Mouse (Mus musculus): ENCODE data around the gene Hinfp. TPM values are rescaled to one million over a fixed set of nuclear protein-coding genes. Genes with fewer than 3 reads are reported as not detected.

Gene Hinfp
- polyA plus RNA-seq (2015; fragmentation: Nextera tagmentation; extraction: Ambion mirVana): 25.1 and 31.9 TPM in 2 replicates

DNA sequence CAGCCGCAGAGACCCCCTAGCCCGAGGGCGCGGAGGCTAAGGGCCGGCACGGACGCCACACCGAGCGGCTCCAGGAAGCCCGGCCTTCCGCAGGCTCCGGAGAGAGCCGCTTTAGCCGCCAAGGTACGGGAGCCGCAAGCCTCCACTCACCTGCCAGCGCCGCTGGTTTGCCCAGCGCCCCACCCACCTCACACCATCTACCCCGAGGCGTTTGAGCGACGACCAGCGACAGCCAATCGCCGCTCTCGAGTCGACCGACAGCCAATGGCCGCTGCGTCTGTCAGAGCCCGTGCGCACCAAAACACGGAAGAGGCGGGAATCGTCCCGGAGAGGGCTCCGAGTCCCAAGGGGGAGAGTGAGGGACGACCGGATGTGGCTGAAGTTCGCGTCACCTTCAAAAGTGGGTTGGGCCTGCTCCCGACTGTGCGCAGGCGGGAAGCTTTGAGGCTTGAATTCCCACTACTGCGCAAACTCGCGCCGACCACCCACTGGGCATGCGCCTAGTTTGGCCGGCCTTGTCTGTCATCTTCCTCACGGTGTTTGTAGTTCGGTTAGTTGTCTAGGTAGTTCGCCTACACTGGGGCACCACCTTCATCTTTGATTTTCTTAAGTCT lies at the start of gene Hinfp:
TSS of gene Hinfp (minus strand) at position 206 of the 614 bp plus-strand sequence.
- peak; percentile 99 for ATAC-seq (ENCODE audit: low read depth)
- Histone ChIP-seq H3K9me3 (no peaks in the 10 kb centered on the region), H3K9ac (peak within 1 kb of the TSS; percentile 94), H3K4me1 (replicated peaks) (peaks cover 16% of the 10 kb centered on the region), H3K4me3 (peak within 1 kb of the TSS; percentile 98), H3K36me3 (peaks cover 29% of the 10 kb centered on the region), H3K27me3 (no peaks in the 10 kb centered on the region), H3K4me2 (peak within 1 kb of the TSS; percentile 79), H3K27ac (replicated peaks) (peak within 1 kb of the TSS; percentile 84)
- WGBS: under 1% methylated on average over 54 of the region's 54 CpGs

DNA sequence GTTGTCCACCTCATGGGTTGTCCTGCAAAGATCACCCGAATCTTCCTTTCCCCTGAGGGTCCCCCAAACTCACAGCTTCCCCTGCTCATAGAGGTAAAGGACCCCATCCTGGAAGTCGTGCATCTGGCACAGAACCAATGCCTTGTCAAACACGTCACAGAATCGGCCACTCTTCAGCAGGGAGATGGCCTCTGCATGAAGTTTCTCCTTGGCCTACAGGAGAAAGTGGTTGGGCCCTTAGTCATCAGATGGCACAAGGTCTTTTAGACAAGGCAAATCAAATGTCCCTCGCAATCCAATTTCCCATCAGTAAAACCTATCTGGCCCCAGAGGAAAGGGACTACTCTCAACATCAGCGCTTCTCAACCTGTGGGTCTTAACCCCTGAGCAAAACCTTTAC lies 47.7 kb upstream of the Hinfp start:
- Histone ChIP-seq H3K9me3 (no peaks in the 10 kb centered on the region), H3K4me1 (replicated peaks) (no peaks in the 10 kb centered on the region), H3K27ac (replicated peaks) (no peak overlapping the region), H3K4me2 (no peak overlapping the region), H3K9ac (no peak overlapping the region), H3K27me3 (no peaks in the 10 kb centered on the region), H3K4me3 (no peak overlapping the region), H3K36me3 (peaks cover 99% of the 10 kb centered on the region)
- WGBS: 90% methylated on average over 6 of the region's 6 CpGs
- ATAC-seq (ENCODE audit: low read depth): no peak

DNA sequence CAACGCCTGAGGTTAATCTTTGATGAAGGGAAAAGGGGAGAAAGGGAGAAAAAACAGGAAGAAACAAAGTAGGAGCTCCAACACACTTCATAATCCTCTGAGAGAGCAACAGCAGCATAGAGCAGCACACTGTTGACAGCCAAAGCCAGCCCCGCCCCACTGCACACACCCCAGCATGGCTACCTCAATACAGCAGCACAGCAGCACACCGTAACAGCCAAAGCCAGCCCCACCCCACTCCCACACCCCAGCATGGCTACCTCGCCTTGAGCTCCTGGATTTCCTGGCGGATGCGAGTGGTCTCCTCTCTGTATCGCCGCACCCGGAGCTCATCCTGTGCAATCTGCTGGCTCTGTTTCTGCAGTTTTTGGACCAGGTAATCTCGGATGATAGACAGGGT lies 46.9 kb upstream of the Hinfp start:
- Histone ChIP-seq H3K36me3 (peaks cover 99% of the 10 kb centered on the region), H3K4me3 (no peak overlapping the region), H3K4me1 (replicated peaks) (no peaks in the 10 kb centered on the region), H3K4me2 (no peak overlapping the region), H3K9ac (no peak overlapping the region), H3K27ac (replicated peaks) (no peak overlapping the region), H3K27me3 (no peaks in the 10 kb centered on the region), H3K9me3 (no peaks in the 10 kb centered on the region)
- WGBS: 92% methylated on average over 10 of the region's 10 CpGs
- ATAC-seq (ENCODE audit: low read depth): no peak

DNA sequence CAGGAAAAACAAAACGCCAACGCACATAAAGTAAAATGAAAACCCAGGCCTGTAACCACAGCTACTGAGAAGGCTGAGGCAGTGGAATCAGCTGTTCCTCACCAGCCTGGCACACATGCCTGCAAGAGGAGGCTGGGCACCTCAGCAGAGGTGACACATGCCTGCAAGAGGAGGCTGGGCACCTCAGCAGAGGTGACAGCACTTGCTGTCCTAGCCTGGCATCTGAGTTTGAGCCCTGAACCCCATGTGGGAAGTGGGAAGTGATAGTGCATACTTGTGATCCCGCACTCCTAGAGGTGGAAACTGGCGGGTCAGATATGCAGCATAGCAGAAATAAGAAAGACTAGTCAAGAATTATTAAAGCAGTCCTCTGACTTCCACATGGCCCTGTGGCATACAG lies 45.9 kb upstream of the Hinfp start:
- ATAC-seq (ENCODE audit: low read depth): no peak
- Histone ChIP-seq H3K4me2 (no peak overlapping the region), H3K27me3 (no peaks in the 10 kb centered on the region), H3K27ac (replicated peaks) (no peak overlapping the region), H3K36me3 (peaks cover 99% of the 10 kb centered on the region), H3K4me3 (no peak overlapping the region), H3K9me3 (no peaks in the 10 kb centered on the region), H3K4me1 (replicated peaks) (no peaks in the 10 kb centered on the region), H3K9ac (no peak overlapping the region)
- 94% methylated on average over 4 of the region's 4 CpGs for WGBS

DNA sequence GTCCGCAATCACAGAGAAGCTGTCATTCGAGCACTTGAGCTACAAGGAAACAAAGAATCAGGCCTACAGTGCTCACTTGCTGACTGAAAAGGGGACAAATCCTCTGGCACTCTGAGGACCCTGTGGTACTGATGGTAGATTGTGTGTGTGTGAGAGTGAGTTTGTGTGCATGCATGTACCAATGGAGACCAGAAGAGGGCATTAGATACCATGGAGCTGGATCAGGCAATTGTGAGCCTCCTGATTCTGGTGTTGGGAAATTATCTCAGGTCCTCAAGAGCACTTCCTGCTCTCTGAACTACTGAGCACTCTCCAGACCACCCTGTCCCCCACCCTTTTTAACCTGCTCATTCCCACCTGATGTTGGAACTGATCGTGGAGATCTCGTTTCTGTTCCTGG lies 43.1 kb upstream of the Hinfp start:
- no peak overlapping the region for H3K4me2 ChIP-seq
- H3K9ac ChIP-seq: no peak overlapping the region
- H3K27me3 ChIP-seq: no peaks in the 10 kb centered on the region
- no peak for ATAC-seq (ENCODE audit: low read depth)
- 0 out of 2 replicates have a peak, but pooled peaks cover 4% of the 10 kb centered on the region for H3K4me1 ChIP-seq (replicated peaks)
- no peak overlapping the region for H3K4me3 ChIP-seq
- H3K27ac ChIP-seq (replicated peaks): no peak overlapping the region
- no peaks in the 10 kb centered on the region for H3K9me3 ChIP-seq
- peaks cover 78% of the 10 kb centered on the region for H3K36me3 ChIP-seq
- 99% methylated on average over 4 of the region's 4 CpGs for WGBS

DNA sequence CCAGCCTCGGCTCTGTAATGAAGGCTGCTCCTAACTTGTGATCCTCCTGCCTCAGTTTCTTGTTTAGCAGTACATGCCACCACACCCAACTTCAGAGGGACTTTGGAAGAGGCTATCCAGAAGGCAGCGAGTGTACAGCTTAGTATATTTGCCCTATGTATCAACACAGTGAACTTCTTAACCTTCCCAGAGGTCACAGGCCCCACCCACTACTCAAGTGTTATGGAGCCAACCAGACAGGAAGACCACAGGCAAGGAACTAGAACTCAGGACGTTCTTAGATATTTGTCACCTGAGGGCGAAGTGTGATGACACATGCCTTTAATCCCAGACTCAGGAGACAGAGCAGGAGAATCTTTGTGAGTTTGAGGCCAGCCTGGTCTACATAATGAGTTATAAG lies 42.1 kb upstream of the Hinfp start:
- Histone ChIP-seq H3K4me3 (no peak overlapping the region), H3K4me1 (replicated peaks) (peaks cover 13% of the 10 kb centered on the region), H3K27ac (replicated peaks) (no peak overlapping the region), H3K4me2 (no peak overlapping the region), H3K9ac (no peak overlapping the region), H3K9me3 (no peaks in the 10 kb centered on the region), H3K36me3 (peaks cover 68% of the 10 kb centered on the region), H3K27me3 (no peaks in the 10 kb centered on the region)
- no peak for ATAC-seq (ENCODE audit: low read depth)
- 89% methylated on average over 4 of the region's 4 CpGs for WGBS

DNA sequence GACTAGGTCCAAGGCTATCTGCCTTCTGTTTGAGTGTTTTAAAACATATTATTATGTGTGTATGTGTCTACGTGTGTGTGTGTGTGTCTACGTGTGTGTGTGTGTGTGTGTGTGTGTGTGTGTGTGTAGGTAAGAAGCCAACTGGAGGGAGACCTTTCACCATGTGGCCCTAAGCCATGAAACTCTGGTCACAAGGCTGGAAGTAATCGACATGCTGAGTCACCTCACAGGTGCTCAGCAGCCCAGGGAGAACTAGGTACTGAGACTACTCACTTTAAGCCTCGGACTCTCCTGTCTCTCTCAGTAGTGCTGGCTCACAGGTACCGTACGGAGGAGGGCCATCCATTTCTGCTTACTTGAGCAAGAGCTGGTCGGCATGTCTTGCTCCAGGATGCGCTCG lies 41.7 kb upstream of the Hinfp start:
- Histone ChIP-seq H3K36me3 (peaks cover 64% of the 10 kb centered on the region), H3K27ac (replicated peaks) (no peak overlapping the region), H3K9ac (no peak overlapping the region), H3K4me2 (no peak overlapping the region), H3K27me3 (no peaks in the 10 kb centered on the region), H3K4me1 (replicated peaks) (peaks cover 16% of the 10 kb centered on the region), H3K9me3 (no peaks in the 10 kb centered on the region), H3K4me3 (no peak overlapping the region)
- WGBS: 95% methylated on average over 9 of the region's 9 CpGs
- no peak for ATAC-seq (ENCODE audit: low read depth)

DNA sequence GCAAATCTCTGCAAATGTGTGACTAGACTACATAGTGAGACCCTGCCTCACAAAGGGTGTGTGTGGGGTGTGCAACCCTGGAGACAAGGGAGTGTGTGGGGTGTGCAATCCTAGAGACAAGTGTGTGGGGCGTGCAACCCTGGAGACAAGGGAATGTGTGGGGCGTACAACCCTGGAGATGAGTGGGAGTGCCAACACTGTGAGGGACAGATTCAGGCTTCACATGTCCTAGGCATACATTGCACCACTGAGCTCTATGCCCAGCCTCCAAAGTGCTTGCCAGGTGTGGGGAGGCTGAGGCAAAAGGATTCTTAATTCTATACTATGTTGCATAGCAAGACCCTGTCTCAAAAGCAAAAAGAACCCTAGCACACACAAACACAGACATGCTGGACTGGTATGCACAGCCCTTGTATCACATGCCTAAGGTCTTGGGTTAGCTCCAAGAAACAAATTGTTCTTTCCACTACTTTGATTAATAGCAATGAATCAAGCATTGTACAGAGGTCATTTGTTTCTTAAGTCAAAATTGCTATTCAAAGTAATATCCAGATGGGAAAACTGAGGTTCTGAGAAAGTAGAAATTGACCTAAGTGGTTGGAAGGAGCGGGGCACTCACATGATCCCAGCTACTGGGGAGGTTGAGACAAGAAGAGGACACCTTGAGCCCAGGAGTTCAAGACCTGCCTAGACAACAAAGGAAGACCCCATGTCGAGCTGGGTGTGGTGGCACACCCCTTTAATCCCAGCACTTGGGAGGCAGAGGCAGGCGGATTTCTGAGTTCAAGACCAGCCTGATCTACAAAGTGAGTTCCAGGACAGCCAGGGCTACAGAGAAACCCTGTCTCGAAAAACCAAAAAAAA lies 40.3 kb upstream of the Hinfp start:
- 91% methylated on average over 6 of the region's 6 CpGs for WGBS

DNA sequence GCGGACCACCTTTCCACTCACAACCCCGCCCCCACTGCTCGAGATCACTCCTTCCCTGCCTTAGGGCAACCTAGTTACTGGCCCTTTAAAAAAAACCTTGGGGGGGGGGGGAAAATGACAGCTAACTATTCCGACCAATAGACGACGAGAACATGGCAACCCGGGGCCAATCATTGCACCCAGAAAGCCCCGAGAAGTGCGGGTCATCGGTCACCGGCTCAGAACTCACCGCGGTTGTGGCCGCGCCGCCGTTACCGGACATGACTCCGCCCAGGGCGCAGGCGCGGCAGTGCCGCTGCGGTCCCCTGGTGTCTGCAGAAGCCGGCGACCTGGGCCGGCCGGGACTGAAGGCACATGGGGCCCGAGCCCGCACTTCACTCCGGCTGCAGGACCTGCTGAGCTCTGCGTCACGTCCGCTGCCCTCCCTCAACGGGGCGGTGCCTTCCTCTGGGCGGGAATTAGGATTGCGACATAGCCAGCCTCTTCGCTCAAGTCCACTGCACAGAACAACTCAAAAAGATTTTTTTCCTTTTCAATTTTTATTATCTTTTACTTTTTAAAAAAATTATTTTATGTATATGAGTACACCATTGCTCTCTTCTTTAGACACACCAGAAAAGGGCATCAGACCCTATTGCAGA lies 38.4 kb upstream of the Hinfp start, which contains the start of gene Hmbs:
TSS of gene Hmbs (minus strand) at position 448 of the 641 bp plus-strand sequence.
- Histone ChIP-seq H3K9ac (peak within 1 kb of the TSS; percentile 83), H3K27me3 (no peaks in the 10 kb centered on the region), H3K4me1 (replicated peaks) (peaks cover 16% of the 10 kb centered on the region), H3K9me3 (no peaks in the 10 kb centered on the region), H3K4me3 (peak within 1 kb of the TSS; percentile 79), H3K27ac (replicated peaks) (peak within 1 kb of the TSS; percentile 98), H3K4me2 (peak within 1 kb of the TSS; percentile 77), H3K36me3 (peaks cover 52% of the 10 kb centered on the region)
- peak; percentile 96 for ATAC-seq (ENCODE audit: low read depth)
- WGBS: under 1% methylated on average over 39 of the region's 39 CpGs

More for the DNA sequence above, 40.3 kb upstream of the Hinfp start:
- Histone ChIP-seq H3K36me3 (peaks cover 58% of the 10 kb centered on the region), H3K27me3 (no peaks in the 10 kb centered on the region), H3K9ac (no peak overlapping the region), H3K27ac (replicated peaks) (no peak overlapping the region), H3K4me3 (no peak overlapping the region), H3K4me1 (replicated peaks) (peaks cover 16% of the 10 kb centered on the region), H3K9me3 (no peaks in the 10 kb centered on the region), H3K4me2 (no peak overlapping the region)
- ATAC-seq (ENCODE audit: low read depth): no peak

DNA sequence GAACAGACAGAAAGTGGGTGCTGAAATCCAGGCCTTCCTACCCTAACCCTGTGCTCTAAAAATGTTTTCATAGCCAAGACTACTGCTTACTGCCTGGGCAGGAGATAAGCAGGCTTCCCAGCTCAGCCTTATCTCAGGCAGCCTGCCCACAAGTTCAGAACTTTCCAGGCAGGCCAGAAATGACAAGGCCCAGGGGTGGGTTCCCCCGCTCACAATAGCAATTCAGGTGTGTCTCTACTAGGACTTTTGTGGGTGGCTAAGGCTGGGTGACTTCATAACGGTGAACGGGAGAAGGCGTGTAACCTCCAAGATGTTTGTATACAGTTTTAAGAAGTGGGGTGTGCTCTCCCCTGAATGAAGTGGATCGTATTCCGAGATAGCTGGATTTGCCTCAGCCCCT lies 37.8 kb upstream of the Hinfp start:
- H3K4me3 ChIP-seq: peak overlapping the region; percentile 79
- no peaks in the 10 kb centered on the region for H3K9me3 ChIP-seq
- peak; percentile 17; the same call in 1 of the 2 replicates for ATAC-seq (ENCODE audit: low read depth)
- H3K27ac ChIP-seq (replicated peaks): peak overlapping the region; percentile 98
- H3K4me2 ChIP-seq: peak overlapping the region; percentile 77
- H3K36me3 ChIP-seq: peaks cover 50% of the 10 kb centered on the region
- peak overlapping the region; percentile 83 for H3K9ac ChIP-seq
- 15% methylated on average over 6 of the region's 6 CpGs for WGBS
- H3K4me1 ChIP-seq (replicated peaks): peaks cover 16% of the 10 kb centered on the region
- no peaks in the 10 kb centered on the region for H3K27me3 ChIP-seq

DNA sequence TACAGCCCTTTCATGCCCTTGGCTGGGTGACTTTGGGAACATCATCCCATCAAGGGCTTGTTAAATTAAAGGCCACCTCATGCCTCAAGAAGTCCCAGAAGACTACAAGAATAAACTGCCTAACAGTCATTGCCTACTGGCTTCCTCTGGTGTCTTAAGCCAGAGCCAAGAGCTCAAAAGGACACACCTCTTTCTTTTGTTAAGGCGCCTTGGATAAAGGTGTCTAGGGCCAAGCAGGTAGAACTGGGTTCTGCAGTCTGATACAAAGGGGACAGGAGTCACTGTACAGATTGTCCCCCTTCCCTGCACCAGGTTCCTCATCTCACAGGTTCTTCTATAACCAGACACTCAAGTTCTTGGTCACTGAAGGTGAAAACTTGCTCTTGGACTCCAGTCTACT lies 37.1 kb upstream of the Hinfp start:
- Histone ChIP-seq H3K4me3 (0 out of 2 replicates have a peak overlapping the region, but pooled peaks have one; percentile 79), H3K9me3 (no peaks in the 10 kb centered on the region), H3K9ac (peak overlapping the region; percentile 83; the same call in 1 of the 2 replicates), H3K36me3 (peaks cover 47% of the 10 kb centered on the region), H3K27me3 (no peaks in the 10 kb centered on the region), H3K4me1 (replicated peaks) (peaks cover 21% of the 10 kb centered on the region), H3K4me2 (peak overlapping the region; percentile 77), H3K27ac (replicated peaks) (no peak overlapping the region)
- ATAC-seq (ENCODE audit: low read depth): no peak
- 100% methylated on average over 1 of the region's 1 CpGs for WGBS

DNA sequence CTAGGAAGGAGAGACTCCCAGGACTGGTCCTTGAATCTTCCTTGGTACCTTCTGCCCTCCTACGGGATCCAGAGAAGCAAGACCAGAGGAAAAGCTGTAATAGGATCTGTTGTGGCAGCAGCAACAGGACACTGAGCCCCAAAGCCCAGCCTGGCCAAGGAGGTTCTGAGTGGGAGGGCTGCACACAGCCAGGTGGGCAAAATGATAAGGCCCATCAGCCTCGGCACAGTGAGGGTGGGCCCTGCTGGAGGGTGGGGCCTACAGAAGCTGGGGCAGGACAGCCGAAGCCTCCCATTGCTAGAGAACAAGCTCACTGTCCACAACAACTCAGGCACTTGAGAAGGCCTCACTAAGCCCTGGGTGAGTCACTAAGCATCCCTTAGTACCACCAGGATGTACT lies 36.7 kb upstream of the Hinfp start:
- no peak overlapping the region for H3K27ac ChIP-seq (replicated peaks)
- H3K4me3 ChIP-seq: no peak overlapping the region
- no peak for ATAC-seq (ENCODE audit: low read depth)
- peak overlapping the region; percentile 77; the same call in 1 of the 2 replicates for H3K4me2 ChIP-seq
- H3K4me1 ChIP-seq (replicated peaks): peaks cover 25% of the 10 kb centered on the region
- 94% methylated on average over 3 of the region's 3 CpGs for WGBS
- 0 out of 2 replicates have a peak overlapping the region, but pooled peaks have one; percentile 26 for H3K9ac ChIP-seq
- no peaks in the 10 kb centered on the region for H3K27me3 ChIP-seq
- no peaks in the 10 kb centered on the region for H3K9me3 ChIP-seq
- H3K36me3 ChIP-seq: peaks cover 46% of the 10 kb centered on the region

Measured in neural tube, embryonic 13.5 days (tissue).